Mouse (Mus musculus) intestine, postnatal 0 days (tissue): ENCODE results near the gene Gm20503. TPM values are rescaled to one million over a fixed set of nuclear protein-coding genes. Genes with fewer than 3 reads are reported as not detected.

Experiments used
- ATAC-seq: fragments of 200-750 bp; cut with Nextera tagmentation; 2 replicates; pipeline ENCODE4 v1.8.0; 2017; ENCODE audit warnings: mild to moderate bottlenecking, moderate TSS enrichment, moderate library complexity
- H3K27ac ChIP-seq: fragments of 300-500 bp; sonication (generic); 2 replicates; pipeline ENCODE4 v1.5.1; 2014; ENCODE audit warnings: mild to moderate bottlenecking, low read depth, low read length, moderate library complexity
- H3K27me3 ChIP-seq: fragments of 300-500 bp; sonication (generic); replicated peaks from 2 replicates; pipeline ENCODE4 v1.6.1; 2014; ENCODE audit warnings: low read length, mixed read lengths; ENCODE audit not compliant: control insufficient read depth, insufficient read depth
- H3K36me3 ChIP-seq: fragments of 300-500 bp; sonication (generic); 2 replicates; pipeline ENCODE4 v1.6.1; 2014; ENCODE audit warnings: mild to moderate bottlenecking, moderate library complexity; ENCODE audit not compliant: control insufficient read depth, insufficient read depth
- H3K4me1 ChIP-seq: fragments of 300-500 bp; sonication (generic); replicated peaks from 2 replicates; pipeline ENCODE4 v1.6.1; 2014; ENCODE audit warnings: antibody characterized with exemption, low read length, mixed read lengths; ENCODE audit not compliant: control insufficient read depth, insufficient read depth
- H3K4me2 ChIP-seq: fragments of 300-500 bp; sonication (generic); replicated peaks from 2 replicates; pipeline ENCODE4 v1.6.1; 2014; ENCODE audit warnings: low read depth, mild to moderate bottlenecking, moderate library complexity
- H3K4me3 ChIP-seq: fragments of 300-500 bp; sonication (generic); 2 replicates; pipeline ENCODE4 v1.5.1; 2014; ENCODE audit warnings: low read depth, low read length
- H3K9ac ChIP-seq: fragments of 300-500 bp; sonication (generic); 2 replicates; pipeline ENCODE4 v1.6.1; 2014; ENCODE audit warnings: mild to moderate bottlenecking, low read depth, low read length
- H3K9me3 ChIP-seq: fragments of 300-500 bp; sonication (generic); 2 replicates; pipeline ENCODE4 v1.6.1; 2016; ENCODE audit warnings: mixed run types; ENCODE audit not compliant: control insufficient read depth
- CTCF ChIP-seq: sonication (generic); IDR thresholded peaks from 2 replicates; pipeline ENCODE4 v1.5.1; 2016; ENCODE audit warnings: low read depth, mild to moderate bottlenecking, control low read depth, antibody characterized with exemption, moderate library complexity
- WGBS: fragments of 180-500 bp; shearing (Covaris S2); extraction: QIAGEN DNeasy Blood & Tissue Kit; methylation state at CpG from one replicate; pipeline ENCODE4 v1.1.7; 2014; 5-methylcytosine and 5-hydroxymethylcytosine counted together
- polyA plus RNA-seq: library from polyadenylated mRNA; unstranded; fragments of >200 nt; fragmentation: Nextera tagmentation; extraction: Ambion mirVana; gene quantifications from 2 replicates; pipeline ENCODE4 v1.2.1, GENCODE M21; 2015

Gm20503 gene
- polyA plus RNA-seq, 1 experiment from 2014 or later = 18.6 TPM

DNA sequence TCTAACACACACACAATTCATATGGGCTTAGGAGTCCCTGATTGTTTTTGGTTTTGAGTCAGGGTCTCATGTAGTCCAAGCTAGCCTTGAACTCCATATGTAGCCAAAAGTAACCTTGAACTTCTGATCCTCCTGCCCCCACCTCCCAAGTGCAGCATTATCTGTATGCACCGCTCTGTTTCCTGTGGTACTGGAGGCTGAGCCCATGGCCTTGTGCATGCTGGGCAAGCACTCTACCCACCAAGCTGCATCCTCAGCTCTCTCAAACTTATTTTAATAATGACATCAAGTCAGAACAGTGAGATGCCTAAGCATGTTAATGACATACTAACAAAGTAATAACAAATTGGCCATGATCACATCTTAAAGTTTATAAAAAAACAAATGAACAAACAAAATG is 48.1 kb downstream of the Gm20503 start:
- Histone ChIP-seq H3K9me3 (no peaks in the 10 kb centered on the region), H3K9ac (no peak overlapping the region), H3K36me3 (no peaks in the 10 kb centered on the region), H3K27ac (no peak overlapping the region), H3K4me3 (no peak overlapping the region), H3K4me1 (no peaks in the 10 kb centered on the region), H3K27me3 (no peaks in the 10 kb centered on the region), H3K4me2 (no peak overlapping the region)
- no peak for ATAC-seq
- TF ChIP-seq CTCF = no peak
- 94% methylated on average over 1 of the region's 1 CpGs for WGBS

DNA sequence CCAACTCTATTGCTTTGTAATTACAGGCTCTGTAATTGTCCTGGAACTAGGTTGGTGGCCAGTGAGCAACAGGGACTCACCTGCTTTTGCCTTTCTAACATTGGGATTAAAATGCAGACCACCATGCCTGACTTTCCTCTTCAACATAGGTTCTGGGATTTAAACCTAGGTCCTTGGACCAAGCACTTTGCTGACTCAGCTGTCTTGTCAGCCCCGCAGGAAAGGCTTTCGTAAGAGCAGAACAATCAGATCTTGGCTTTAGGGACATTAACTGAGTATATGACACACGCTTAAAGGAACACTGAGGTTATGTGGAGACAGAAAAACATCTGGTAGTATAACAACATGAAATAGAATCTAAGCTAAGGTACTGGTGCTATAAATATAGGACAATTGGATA is 54.9 kb downstream of the Gm20503 start:
- WGBS = 73% methylated on average over 3 of the region's 3 CpGs
- no peak for ATAC-seq
- no peaks in the 10 kb centered on the region for H3K36me3 ChIP-seq
- H3K4me3 ChIP-seq = no peak overlapping the region
- H3K9ac ChIP-seq = no peak overlapping the region
- no peak overlapping the region for H3K4me2 ChIP-seq
- H3K9me3 ChIP-seq = no peaks in the 10 kb centered on the region
- no peak for TF ChIP-seq CTCF
- H3K27ac ChIP-seq = no peak overlapping the region
- no peaks in the 10 kb centered on the region for H3K4me1 ChIP-seq
- no peaks in the 10 kb centered on the region for H3K27me3 ChIP-seq

- no peaks in the 10 kb centered on the region for H3K9me3 ChIP-seq
- no peak for ATAC-seq
- no peaks in the 10 kb centered on the region for H3K4me1 ChIP-seq
- TF ChIP-seq CTCF = no peak
- H3K9ac ChIP-seq = no peak overlapping the region
- no peak overlapping the region for H3K27ac ChIP-seq
- H3K4me2 ChIP-seq = no peak overlapping the region
- 77% methylated on average over 12 of the region's 12 CpGs for WGBS
- no peaks in the 10 kb centered on the region for H3K27me3 ChIP-seq
- no peaks in the 10 kb centered on the region for H3K36me3 ChIP-seq
- H3K4me3 ChIP-seq = no peak overlapping the region
These were observed 59.5 kb downstream of the Gm20503 start for GRCm38 (mm10) chr4:59062526-59062925.

DNA sequence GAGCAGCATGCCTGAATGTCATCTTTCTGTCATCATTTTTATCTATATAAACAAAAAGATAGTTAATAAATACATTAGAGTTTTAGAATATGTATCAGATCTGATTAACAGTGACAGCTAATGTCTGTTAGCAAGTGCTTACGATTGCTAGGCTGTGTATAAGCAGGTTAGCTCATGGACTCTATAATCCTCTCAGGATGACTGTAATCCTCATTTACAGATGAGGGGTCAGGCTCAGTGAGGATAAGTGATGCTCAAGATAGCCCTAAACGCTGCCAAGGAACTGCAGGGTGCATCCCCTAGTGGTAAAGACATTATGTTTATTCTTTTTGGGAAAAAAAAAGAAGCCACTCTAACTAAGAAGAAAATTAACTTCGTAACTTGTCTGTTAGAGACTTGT is 66.3 kb downstream of the Gm20503 start:
- Histone ChIP-seq H3K4me2 (no peak overlapping the region), H3K27me3 (no peaks in the 10 kb centered on the region), H3K9ac (no peak overlapping the region), H3K9me3 (no peaks in the 10 kb centered on the region), H3K36me3 (no peaks in the 10 kb centered on the region), H3K4me3 (no peak overlapping the region), H3K4me1 (no peaks in the 10 kb centered on the region), H3K27ac (no peak overlapping the region)
- WGBS = 58% methylated on average over 3 of the region's 3 CpGs
- TF ChIP-seq CTCF = 0 out of 2 replicates have a peak, but pooled peaks have one; percentile 4
- ATAC-seq = no peak

GRCm38 (mm10) chr4:59083430-59083829 is 80.4 kb downstream of the Gm20503 start:
- no peak overlapping the region for H3K4me3 ChIP-seq
- H3K9me3 ChIP-seq = no peaks in the 10 kb centered on the region
- H3K27ac ChIP-seq = no peak overlapping the region
- 64% methylated on average over 2 of the region's 2 CpGs for WGBS
- H3K9ac ChIP-seq = no peak overlapping the region
- no peak overlapping the region for H3K4me2 ChIP-seq
- ATAC-seq = no peak
- no peaks in the 10 kb centered on the region for H3K27me3 ChIP-seq
- no peak for TF ChIP-seq CTCF
- H3K36me3 ChIP-seq = no peaks in the 10 kb centered on the region
- H3K4me1 ChIP-seq = no peaks in the 10 kb centered on the region

- Histone ChIP-seq H3K27me3 (no peaks in the 10 kb centered on the region), H3K27ac (no peak overlapping the region), H3K4me1 (no peaks in the 10 kb centered on the region), H3K9ac (no peak overlapping the region), H3K4me3 (no peak overlapping the region), H3K4me2 (no peak overlapping the region), H3K9me3 (no peaks in the 10 kb centered on the region), H3K36me3 (no peaks in the 10 kb centered on the region)
- 36% methylated on average over 1 of the region's 1 CpGs for WGBS
- no peak for ATAC-seq
- TF ChIP-seq CTCF = no peak
These were observed 86.4 kb downstream of the Gm20503 start for GRCm38 (mm10) chr4:59089391-59089790.

Other genes with a start within 250 kb of the Gm20503 start
- 0.03 TPM in 1 of 2 replicates, not detected in the other for gene Olfr267, start 215.5 kb upstream of the Gm20503 start, polyA plus RNA-seq
- gene Ecpas, start 90.5 kb upstream of the Gm20503 start, polyA plus RNA-seq = 14.4 and 15.3 TPM in 2 replicates
- 0.04 and 0.12 TPM in 2 replicates for gene Zkscan16, start 59.6 kb upstream of the Gm20503 start, polyA plus RNA-seq
- gene Ptgr1, start 16.1 kb upstream of the Gm20503 start, polyA plus RNA-seq = 31.1 and 33.3 TPM in 2 replicates
- gene Dnajc25, start 8.1 kb upstream of the Gm20503 start, polyA plus RNA-seq = 13.0 and 13.1 TPM in 2 replicates
- gene Gng10, start 31.9 kb downstream of the Gm20503 start, polyA plus RNA-seq = 49.7 and 56.0 TPM in 2 replicates
- not detected in 2 replicates for gene AI481877, start 135.8 kb downstream of the Gm20503 start, polyA plus RNA-seq
- gene Ugcg, start 186.0 kb downstream of the Gm20503 start, polyA plus RNA-seq = 20.3 and 25.3 TPM in 2 replicates